Mouse (Mus musculus): ENCODE measurements at regions not wholly inside any gene's neighbourhood (a gene's known extent, or its start where the extent isn't known, plus 50 kb on each side); places are given as distances from the start of the nearest gene placed in this dataset.

DNA sequence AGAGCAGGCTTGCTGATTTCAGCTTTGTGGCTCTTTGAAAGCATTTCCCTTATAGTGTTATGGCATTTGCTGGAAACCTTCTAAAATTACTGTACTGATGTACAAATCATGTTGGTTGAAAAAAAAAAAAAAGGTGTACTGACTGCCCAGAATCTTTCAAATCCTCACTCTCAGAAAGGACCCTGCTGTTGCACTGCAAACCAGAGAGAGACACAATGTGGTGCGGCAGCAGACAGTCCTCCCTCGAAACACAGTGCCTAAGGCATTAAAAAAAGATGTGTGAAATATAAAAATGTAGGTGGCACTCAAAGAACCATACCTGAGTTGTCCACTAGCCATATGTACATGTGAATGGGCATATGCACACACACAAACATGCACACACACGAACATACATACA, 128.3 kb downstream of the Actr3 start:
- H3K27ac ChIP-seq (replicated peaks; ENCODE audit: low read depth, low read length): no peak overlapping the region
- 73% methylated on average over 3 of the region's 3 CpGs for WGBS
- no peak overlapping the region for H3K9ac ChIP-seq (ENCODE audit: low read depth, low read length)
- no peak for DNase-seq (ENCODE audit: low spot score)
- H3K9me3 ChIP-seq (ENCODE audit: control insufficient read depth, low read length): no peaks in the 10 kb centered on the region
- no peaks in the 10 kb centered on the region for H3K27me3 ChIP-seq (replicated peaks; ENCODE audit: control insufficient read depth, insufficient read depth, low read length)
- H3K4me1 ChIP-seq (ENCODE audit: control insufficient read depth, insufficient read depth, low read length): no peaks in the 10 kb centered on the region
- no peak overlapping the region for H3K4me3 ChIP-seq (ENCODE audit: low read depth, low read length)
- ATAC-seq (ENCODE audit: low read depth): no peak
- H3K4me2 ChIP-seq (ENCODE audit: low read depth, low read length): no peak overlapping the region
- no peaks in the 10 kb centered on the region for H3K36me3 ChIP-seq (ENCODE audit: control insufficient read depth, insufficient read depth, low read length)

DNA sequence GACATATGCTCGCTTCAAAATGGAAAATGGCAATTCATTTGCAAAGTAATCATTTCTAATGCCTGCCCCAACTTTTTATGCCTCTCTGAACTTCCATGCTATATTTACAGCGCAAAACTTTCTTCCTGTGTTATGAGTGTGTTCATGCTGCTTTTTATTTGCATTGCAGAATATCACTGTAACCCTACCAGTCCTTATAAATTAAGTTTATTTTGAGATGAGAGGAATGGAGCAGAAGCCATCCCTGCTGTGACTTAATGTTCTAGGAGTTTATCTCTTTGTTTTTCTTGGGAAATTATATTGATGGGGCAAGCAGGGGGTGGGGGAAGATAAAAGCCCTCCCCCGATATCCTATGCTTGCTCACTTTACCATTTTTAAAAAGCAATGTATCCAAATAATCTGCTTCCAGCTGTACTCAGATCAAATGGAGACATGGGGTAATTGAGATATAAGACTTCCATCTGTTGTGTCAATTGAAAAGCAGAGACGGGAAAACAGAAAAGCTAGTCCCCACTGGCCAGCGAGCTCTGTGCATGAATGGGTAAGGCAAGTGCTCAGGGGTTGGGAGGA, 136.9 kb downstream of the Actr3 start:
- DNase-seq (ENCODE audit: low spot score) (no peak), ATAC-seq (ENCODE audit: low read depth) (no peak)
- Histone ChIP-seq H3K36me3 (ENCODE audit: control insufficient read depth, insufficient read depth, low read length) (no peaks in the 10 kb centered on the region), H3K27me3 (replicated peaks; ENCODE audit: control insufficient read depth, insufficient read depth, low read length) (no peaks in the 10 kb centered on the region), H3K4me1 (ENCODE audit: control insufficient read depth, insufficient read depth, low read length) (no peaks in the 10 kb centered on the region), H3K9ac (ENCODE audit: low read depth, low read length) (no peak overlapping the region), H3K27ac (replicated peaks; ENCODE audit: low read depth, low read length) (no peak overlapping the region), H3K4me2 (ENCODE audit: low read depth, low read length) (no peak overlapping the region), H3K4me3 (ENCODE audit: low read depth, low read length) (no peak overlapping the region), H3K9me3 (ENCODE audit: control insufficient read depth, low read length) (no peaks in the 10 kb centered on the region)
- WGBS: 88% methylated on average over 5 of the region's 5 CpGs

DNA sequence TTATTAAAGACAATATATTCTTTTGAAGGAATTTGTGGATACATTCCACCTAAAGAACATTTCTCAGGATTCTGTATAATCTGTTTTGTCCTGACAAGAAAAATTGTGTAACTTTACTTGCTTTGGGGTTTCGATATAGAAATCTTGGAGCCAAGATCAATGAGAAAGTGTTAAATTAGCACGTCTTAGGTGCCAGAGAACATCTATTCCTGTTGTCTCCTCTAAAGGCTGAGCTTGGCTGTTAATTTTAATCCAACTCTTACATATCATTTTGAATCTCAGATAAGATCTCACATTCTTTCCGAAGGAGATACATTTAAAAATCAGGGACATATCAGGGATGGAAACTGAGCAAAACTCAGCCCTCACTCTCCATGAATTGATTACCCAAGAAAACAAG, 139.9 kb downstream of the Actr3 start:
- H3K9me3 ChIP-seq (ENCODE audit: control insufficient read depth, low read length): no peaks in the 10 kb centered on the region
- no peak overlapping the region for H3K27ac ChIP-seq (replicated peaks; ENCODE audit: low read depth, low read length)
- no peaks in the 10 kb centered on the region for H3K36me3 ChIP-seq (ENCODE audit: control insufficient read depth, insufficient read depth, low read length)
- WGBS: 83% methylated on average over 3 of the region's 3 CpGs
- H3K4me2 ChIP-seq (ENCODE audit: low read depth, low read length): no peak overlapping the region
- no peak overlapping the region for H3K4me3 ChIP-seq (ENCODE audit: low read depth, low read length)
- ATAC-seq (ENCODE audit: low read depth) (no peak), DNase-seq (ENCODE audit: low spot score) (no peak)
- no peak overlapping the region for H3K9ac ChIP-seq (ENCODE audit: low read depth, low read length)
- H3K27me3 ChIP-seq (replicated peaks; ENCODE audit: control insufficient read depth, insufficient read depth, low read length): no peaks in the 10 kb centered on the region
- H3K4me1 ChIP-seq (ENCODE audit: control insufficient read depth, insufficient read depth, low read length): no peaks in the 10 kb centered on the region

DNA sequence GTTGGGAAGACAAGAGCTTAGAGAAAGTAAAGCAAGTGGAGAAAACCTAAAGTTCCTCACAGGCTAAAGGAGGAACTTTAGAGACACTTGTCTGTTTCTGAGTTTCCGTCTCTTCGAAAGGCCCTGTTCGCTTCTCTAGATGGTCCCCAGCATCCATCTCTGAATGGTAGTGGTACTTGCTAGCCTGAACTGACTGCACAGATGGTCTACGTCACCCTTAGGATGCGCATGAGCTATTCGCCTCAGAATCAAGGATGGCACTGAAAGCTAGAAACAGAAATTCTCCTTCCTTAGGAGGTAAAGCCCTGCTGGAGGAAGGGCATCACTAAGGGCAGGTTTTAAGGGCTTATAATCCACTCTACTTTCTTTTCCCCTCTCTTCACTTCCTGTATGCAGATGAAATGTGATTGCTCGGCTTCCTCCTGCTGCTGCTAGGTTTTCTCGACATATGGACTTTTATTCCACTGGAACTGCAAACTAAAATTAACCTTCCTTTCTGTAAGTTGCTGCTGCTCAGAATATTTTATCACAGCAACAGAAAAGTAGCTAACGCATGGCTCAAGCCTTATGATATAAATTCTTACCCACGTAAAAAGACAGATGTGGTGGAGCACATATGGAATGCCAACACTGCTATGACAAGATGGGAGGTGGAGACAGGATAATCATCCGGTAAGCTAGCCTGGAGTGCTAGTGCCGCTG, 145.1 kb downstream of the Actr3 start:
- DNase-seq (ENCODE audit: low spot score) (no peak), ATAC-seq (ENCODE audit: low read depth) (no peak)
- Histone ChIP-seq H3K4me1 (ENCODE audit: control insufficient read depth, insufficient read depth, low read length) (no peaks in the 10 kb centered on the region), H3K9ac (ENCODE audit: low read depth, low read length) (no peak overlapping the region), H3K9me3 (ENCODE audit: control insufficient read depth, low read length) (no peaks in the 10 kb centered on the region), H3K27me3 (replicated peaks; ENCODE audit: control insufficient read depth, insufficient read depth, low read length) (no peaks in the 10 kb centered on the region), H3K4me2 (ENCODE audit: low read depth, low read length) (no peak overlapping the region), H3K36me3 (ENCODE audit: control insufficient read depth, insufficient read depth, low read length) (no peaks in the 10 kb centered on the region), H3K27ac (replicated peaks; ENCODE audit: low read depth, low read length) (no peak overlapping the region), H3K4me3 (ENCODE audit: low read depth, low read length) (no peak overlapping the region)
- 90% methylated on average over 12 of the region's 12 CpGs for WGBS

DNA sequence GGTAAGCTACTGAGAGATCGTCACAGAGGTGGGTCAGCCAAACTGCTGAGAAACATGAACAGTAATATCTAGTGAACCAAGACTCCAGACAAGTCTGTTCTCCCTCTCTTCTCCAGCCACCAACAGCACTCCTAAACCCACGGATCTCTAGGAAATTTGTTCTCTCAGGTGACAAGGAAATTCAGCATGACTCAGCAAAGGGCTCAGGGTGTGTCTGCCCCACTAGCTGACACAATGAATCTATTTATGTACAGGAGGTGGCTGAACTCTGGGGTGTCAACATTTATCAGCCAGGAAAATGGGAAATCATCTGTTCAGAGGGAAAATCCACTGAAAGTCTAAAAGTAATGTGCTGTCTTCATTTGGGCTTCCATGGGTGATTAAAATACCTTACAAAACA, 149.2 kb downstream of the Actr3 start:
- WGBS: 71% methylated on average over 2 of the region's 2 CpGs
- DNase-seq (ENCODE audit: low spot score) (no peak), ATAC-seq (ENCODE audit: low read depth) (no peak)
- Histone ChIP-seq H3K27me3 (replicated peaks; ENCODE audit: control insufficient read depth, insufficient read depth, low read length) (no peaks in the 10 kb centered on the region), H3K9ac (ENCODE audit: low read depth, low read length) (no peak overlapping the region), H3K4me3 (ENCODE audit: low read depth, low read length) (no peak overlapping the region), H3K4me1 (ENCODE audit: control insufficient read depth, insufficient read depth, low read length) (no peaks in the 10 kb centered on the region), H3K36me3 (ENCODE audit: control insufficient read depth, insufficient read depth, low read length) (no peaks in the 10 kb centered on the region), H3K27ac (replicated peaks; ENCODE audit: low read depth, low read length) (no peak overlapping the region), H3K4me2 (ENCODE audit: low read depth, low read length) (no peak overlapping the region), H3K9me3 (ENCODE audit: control insufficient read depth, low read length) (no peaks in the 10 kb centered on the region)

DNA sequence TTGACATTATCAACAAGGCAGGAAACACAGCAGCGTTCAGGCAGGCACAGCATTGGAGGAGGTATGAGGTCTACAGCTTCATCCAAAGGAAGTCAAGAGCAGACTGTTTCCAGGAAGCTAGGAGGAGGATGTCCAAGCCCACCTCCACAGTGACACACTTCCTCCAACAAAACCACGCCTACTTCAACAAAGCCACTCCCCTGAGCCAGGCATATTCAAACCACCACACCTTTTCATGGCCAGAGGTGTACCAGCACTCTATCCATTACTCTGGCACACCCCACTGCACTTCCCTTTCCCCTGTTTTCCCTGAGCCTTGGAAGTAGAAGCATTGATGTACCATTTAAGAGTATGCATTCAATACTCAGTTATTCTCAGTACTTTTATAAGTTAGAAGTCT, 150.8 kb downstream of the Actr3 start:
- H3K4me3 ChIP-seq (ENCODE audit: low read depth, low read length): no peak overlapping the region
- H3K4me2 ChIP-seq (ENCODE audit: low read depth, low read length): no peak overlapping the region
- no peak for DNase-seq (ENCODE audit: low spot score)
- no peaks in the 10 kb centered on the region for H3K27me3 ChIP-seq (replicated peaks; ENCODE audit: control insufficient read depth, insufficient read depth, low read length)
- H3K36me3 ChIP-seq (ENCODE audit: control insufficient read depth, insufficient read depth, low read length): no peaks in the 10 kb centered on the region
- WGBS: 73% methylated on average over 2 of the region's 2 CpGs
- H3K27ac ChIP-seq (replicated peaks; ENCODE audit: low read depth, low read length): no peak overlapping the region
- H3K9ac ChIP-seq (ENCODE audit: low read depth, low read length): no peak overlapping the region
- H3K9me3 ChIP-seq (ENCODE audit: control insufficient read depth, low read length): no peaks in the 10 kb centered on the region
- no peaks in the 10 kb centered on the region for H3K4me1 ChIP-seq (ENCODE audit: control insufficient read depth, insufficient read depth, low read length)
- no peak for ATAC-seq (ENCODE audit: low read depth)

DNA sequence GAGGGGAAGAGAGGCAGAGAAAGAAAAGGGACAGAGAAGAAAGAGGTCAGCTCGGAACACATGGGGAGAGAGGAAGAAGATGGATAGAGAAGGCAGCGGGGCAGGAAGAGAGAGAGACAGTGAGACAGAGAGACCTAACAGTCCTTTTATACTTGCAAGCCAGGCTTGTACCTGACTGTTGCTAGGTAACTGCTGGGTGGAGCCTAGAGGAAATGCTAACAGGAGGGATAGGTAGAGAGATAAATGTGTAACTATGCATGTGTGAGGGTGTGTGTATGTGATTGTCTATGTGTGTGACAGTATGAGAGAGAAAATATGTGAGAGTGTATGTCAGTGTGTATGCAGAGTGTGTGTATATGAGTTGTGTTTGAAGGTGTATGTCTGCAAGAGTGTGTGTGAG, 161.8 kb downstream of the Actr3 start:
- H3K36me3 ChIP-seq (ENCODE audit: control insufficient read depth, insufficient read depth, low read length): no peaks in the 10 kb centered on the region
- ATAC-seq (ENCODE audit: low read depth) (no peak), DNase-seq (ENCODE audit: low spot score) (no peak)
- H3K4me2 ChIP-seq (ENCODE audit: low read depth, low read length): no peak overlapping the region
- H3K27ac ChIP-seq (replicated peaks; ENCODE audit: low read depth, low read length): no peak overlapping the region
- no peak overlapping the region for H3K4me3 ChIP-seq (ENCODE audit: low read depth, low read length)
- WGBS: 74% methylated on average over 2 of the region's 2 CpGs
- H3K4me1 ChIP-seq (ENCODE audit: control insufficient read depth, insufficient read depth, low read length): no peaks in the 10 kb centered on the region
- no peaks in the 10 kb centered on the region for H3K9me3 ChIP-seq (ENCODE audit: control insufficient read depth, low read length)
- no peak overlapping the region for H3K9ac ChIP-seq (ENCODE audit: low read depth, low read length)
- no peaks in the 10 kb centered on the region for H3K27me3 ChIP-seq (replicated peaks; ENCODE audit: control insufficient read depth, insufficient read depth, low read length)

DNA sequence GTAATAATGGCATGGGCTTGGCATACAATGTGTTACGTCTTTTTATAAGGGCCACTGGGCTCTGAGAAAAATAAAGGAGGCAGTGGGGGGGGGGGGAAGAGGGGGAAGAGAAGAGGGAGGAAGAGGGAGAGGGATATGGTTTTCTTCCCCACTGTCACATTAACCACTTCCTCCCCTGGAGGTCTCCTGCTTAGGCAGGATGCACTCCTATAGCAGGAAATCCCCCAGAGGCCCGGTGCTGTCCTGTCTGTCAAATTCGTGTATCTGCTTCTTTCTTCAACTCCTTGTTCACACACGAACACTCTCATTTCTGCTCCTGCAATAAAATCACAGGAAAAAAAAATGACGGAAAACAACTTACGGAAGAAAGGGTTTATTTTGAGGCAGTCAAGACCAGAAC, 171.8 kb downstream of the Actr3 start:
- DNase-seq (ENCODE audit: low spot score) (peak; percentile 7), ATAC-seq (ENCODE audit: low read depth) (no peak)
- H3K27me3 ChIP-seq (replicated peaks; ENCODE audit: control insufficient read depth, insufficient read depth, low read length): no peaks in the 10 kb centered on the region
- H3K4me1 ChIP-seq (ENCODE audit: control insufficient read depth, insufficient read depth, low read length): no peaks in the 10 kb centered on the region
- no peak overlapping the region for H3K4me3 ChIP-seq (ENCODE audit: low read depth, low read length)
- no peaks in the 10 kb centered on the region for H3K36me3 ChIP-seq (ENCODE audit: control insufficient read depth, insufficient read depth, low read length)
- 69% methylated on average over 6 of the region's 6 CpGs for WGBS
- H3K4me2 ChIP-seq (ENCODE audit: low read depth, low read length): no peak overlapping the region
- H3K27ac ChIP-seq (replicated peaks; ENCODE audit: low read depth, low read length): no peak overlapping the region
- no peak overlapping the region for H3K9ac ChIP-seq (ENCODE audit: low read depth, low read length)
- no peaks in the 10 kb centered on the region for H3K9me3 ChIP-seq (ENCODE audit: control insufficient read depth, low read length)

DNA sequence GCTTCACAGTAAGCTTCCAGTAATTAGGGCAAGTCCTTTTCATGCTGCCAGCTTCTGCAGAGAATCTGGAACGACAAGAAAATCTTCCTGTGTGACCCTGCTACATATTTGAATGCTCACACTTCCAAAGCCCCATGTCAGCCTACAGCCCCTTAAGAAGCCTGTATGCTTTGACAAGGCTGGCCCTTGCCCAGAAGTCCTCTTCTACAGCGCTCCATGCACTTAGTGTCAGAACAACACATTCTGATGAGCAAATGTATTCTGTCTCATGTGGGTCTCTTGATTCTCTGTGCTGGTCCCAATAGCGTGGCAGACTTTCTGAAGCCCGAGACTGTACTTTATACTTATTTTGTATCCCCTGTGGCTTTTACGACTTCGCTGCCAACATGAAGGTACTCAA, 172.5 kb downstream of the Actr3 start:
- DNase-seq (ENCODE audit: low spot score): no peak
- Histone ChIP-seq H3K4me3 (ENCODE audit: low read depth, low read length) (no peak overlapping the region), H3K27me3 (replicated peaks; ENCODE audit: control insufficient read depth, insufficient read depth, low read length) (no peaks in the 10 kb centered on the region), H3K9ac (ENCODE audit: low read depth, low read length) (no peak overlapping the region), H3K36me3 (ENCODE audit: control insufficient read depth, insufficient read depth, low read length) (no peaks in the 10 kb centered on the region), H3K27ac (replicated peaks; ENCODE audit: low read depth, low read length) (no peak overlapping the region), H3K4me1 (ENCODE audit: control insufficient read depth, insufficient read depth, low read length) (no peaks in the 10 kb centered on the region), H3K9me3 (ENCODE audit: control insufficient read depth, low read length) (no peaks in the 10 kb centered on the region), H3K4me2 (ENCODE audit: low read depth, low read length) (no peak overlapping the region)
- no peak for ATAC-seq (ENCODE audit: low read depth)
- 80% methylated on average over 6 of the region's 6 CpGs for WGBS

Data from embryonic facial prominence, embryonic 14.5 days (tissue).